Comparison of ENCODE assay signal across 10 mouse cellular contexts in genomic region chr16:8108141-8109122, GRCm38 (mm10).
DNase-seq lines count a peak whose midpoint lies in the region; ATAC-seq and TF ChIP-seq lines count a peak whose summit lies in the region.
"Had no signal": no experiment of that assay in that cellular context is flagged by ENCODE, and none has a peak within 500 bp of the region (broad histone marks: within the 10 kb centered on the region; RNA-seq: fewer than 3 reads in every experiment).

No protein-coding gene starts in this region.

- H3K4me1 ChIP-seq in intestine, postnatal 0 days (replicated peaks; ENCODE audit: control insufficient read depth, insufficient read depth, low read length), result no peaks in the 10 kb centered on the region
- no peaks in the 10 kb centered on the region for H3K4me1 ChIP-seq in liver, embryonic 12.5 days
- H3K4me1 ChIP-seq: hindbrain, embryonic 15.5 days had no signal

- no peak for TF ChIP-seq CTCF in intestine, postnatal 0 days (IDR thresholded peaks at IDR 0.05; ENCODE audit: low read depth)

- H3K9ac ChIP-seq in intestine, postnatal 0 days (ENCODE audit: low read depth, low read length), result no peak overlapping the region
- no peak overlapping the region for H3K9ac ChIP-seq in liver, embryonic 12.5 days
- H3K9ac ChIP-seq: hindbrain, embryonic 15.5 days had no signal

- ATAC-seq in intestine, postnatal 0 days, result no peak
- no peak for ATAC-seq in liver, embryonic 12.5 days

- H3K27me3 ChIP-seq in intestine, postnatal 0 days (replicated peaks; ENCODE audit: control insufficient read depth, insufficient read depth, low read length), result no peaks in the 10 kb centered on the region
- no peaks in the 10 kb centered on the region for H3K27me3 ChIP-seq in liver, embryonic 12.5 days (replicated peaks)
- H3K27me3 ChIP-seq: hindbrain, embryonic 15.5 days had no signal

- H3K4me2 ChIP-seq in intestine, postnatal 0 days (replicated peaks; ENCODE audit: low read depth), result 0 out of 2 replicates have a peak overlapping the region, but pooled peaks have one; percentile 6
- H3K4me2 ChIP-seq in liver, embryonic 12.5 days, result no peak overlapping the region
- H3K4me2 ChIP-seq: hindbrain, embryonic 15.5 days had no signal

- no peaks in the 10 kb centered on the region for H3K9me3 ChIP-seq in intestine, postnatal 0 days (ENCODE audit: control insufficient read depth)
- no peaks in the 10 kb centered on the region for H3K9me3 ChIP-seq in liver, embryonic 12.5 days (replicated peaks)
- H3K9me3 ChIP-seq: hindbrain, embryonic 15.5 days had no signal

- H3K4me3 ChIP-seq in intestine, postnatal 0 days (ENCODE audit: low read depth, low read length), result no peak overlapping the region
- H3K4me3 ChIP-seq in liver, embryonic 12.5 days, result no peak overlapping the region
- H3K4me3 ChIP-seq: hindbrain, embryonic 15.5 days; myocyte had no signal

- 61% methylated on average over 19 of the region's 19 CpGs for WGBS in intestine, postnatal 0 days
- 72% methylated on average over 19 of the region's 19 CpGs for WGBS in liver, embryonic 12.5 days (ENCODE audit: insufficient replicate concordance)

- H3K36me3 ChIP-seq in intestine, postnatal 0 days (ENCODE audit: control insufficient read depth, insufficient read depth), result no peaks in the 10 kb centered on the region
- no peaks in the 10 kb centered on the region for H3K36me3 ChIP-seq in liver, embryonic 12.5 days
- H3K36me3 ChIP-seq: hindbrain, embryonic 15.5 days had no signal

- H3K27ac ChIP-seq in intestine, postnatal 0 days (ENCODE audit: low read depth, low read length), result no peak overlapping the region
- no peak overlapping the region for H3K27ac ChIP-seq in liver, embryonic 12.5 days
- H3K27ac ChIP-seq: hindbrain, embryonic 15.5 days had no signal

- DNase-seq in embryo, embryonic 11 days, result peak; percentile 5
- DNase-seq in embryo, embryonic 10.5 days (ENCODE audit: low spot score), result no peak
- peak; percentile 12 for DNase-seq in ovary, adult 18-20 months (ENCODE audit: low spot score)
- no peak for DNase-seq in ovary, postnatal 10 days (ENCODE audit: low spot score)
- DNase-seq in lung, postnatal 4 days, result peak; percentile 37 to 67
- DNase-seq in spleen, postnatal 14 days (ENCODE audit: low spot score in 2 of 2), result no peak

Comparison
In these comparisons a context has a peak if more than half of its experiments do, and no peak if none do; other contexts are left out.
1. DNase-seq: peak in embryo, embryonic 11 days (single experiment), ovary, adult 18-20 months (single experiment) and lung, postnatal 4 days (2 of 2); none in embryo, embryonic 10.5 days (single experiment), ovary, postnatal 10 days (single experiment) and spleen, postnatal 14 days (0 of 2).